Mouse (Mus musculus) ES-E14 (cell line): ENCODE measurements around the gene Tubal3. TPM values are rescaled to one million over a fixed set of nuclear protein-coding genes. Genes with fewer than 3 reads are reported as not detected.
"Not testable (repeated sequence)": the region's sequence is repeated elsewhere in the genome, so short reads cannot be mapped to it uniquely, and the experiment has no call there.

Source experiments
- DNase-seq: peaks from one replicate; pipeline ENCODE4 v3.0.0-alpha.2; 2013; ENCODE audit warnings: low read depth, low spot score
- H3K27ac ChIP-seq: 2 replicates; pipeline ENCODE4 v1.5.1; 2012; ENCODE audit warnings: low read depth, mild to moderate bottlenecking, low read length, moderate library complexity, mixed read lengths; ENCODE audit not compliant: poor library complexity, insufficient read depth, severe bottlenecking
- H3K36me3 ChIP-seq: 2 replicates; pipeline ENCODE4 v1.6.1; 2012; ENCODE audit warnings: mild to moderate bottlenecking, low read length, moderate library complexity, mixed read lengths; ENCODE audit not compliant: control insufficient read depth, poor library complexity, insufficient read depth, severe bottlenecking
- H3K4me1 ChIP-seq, 2 experiments: fragments of 150-350 bp in 1 of 2; sonication (generic) in 1 of 2; 2 replicates each; pipeline ENCODE4 v1.6.1; 2012; ENCODE audit warnings: low read length in 2 of 2, mild to moderate bottlenecking in 1 of 2, mixed read lengths in 1 of 2; ENCODE audit not compliant: control insufficient read depth in 2 of 2, insufficient read depth in 2 of 2, poor library complexity in 1 of 2
- H3K4me3 ChIP-seq, 2 experiments: fragments of 150-350 bp in 1 of 2; sonication (generic) in 1 of 2; 2 replicates each; pipeline ENCODE4 v1.5.1; 2012; ENCODE audit warnings: low read length in 2 of 2, low read depth in 1 of 2, mild to moderate bottlenecking in 1 of 2, mixed read lengths in 1 of 2; ENCODE audit not compliant: insufficient read depth in 1 of 2, poor library complexity in 1 of 2, severe bottlenecking in 1 of 2
- H3K9ac ChIP-seq: 2 replicates; pipeline ENCODE4 v1.6.1; 2012; ENCODE audit warnings: low read depth, mild to moderate bottlenecking, low read length, mixed read lengths; ENCODE audit not compliant: poor library complexity, insufficient read depth, severe bottlenecking
- H3K9me3 ChIP-seq: fragments of 150-350 bp; sonication (generic); 2 replicates; pipeline ENCODE4 v1.6.1; 2012; ENCODE audit warnings: low read depth, mild to moderate bottlenecking, low read length; ENCODE audit not compliant: control insufficient read depth, insufficient read depth
- CHD2 ChIP-seq: IDR thresholded peaks from 2 replicates; pipeline ENCODE4 v1.6.1; 2014; ENCODE audit warnings: mild to moderate bottlenecking, low read depth, low read length, inconsistent platforms
- HCFC1 ChIP-seq: IDR thresholded peaks from 2 replicates; pipeline ENCODE4 v1.6.1; 2012; ENCODE audit warnings: low read length, inconsistent platforms, borderline replicate concordance; ENCODE audit not compliant: insufficient read depth
- MAFK ChIP-seq: IDR thresholded peaks from 2 replicates; pipeline ENCODE4 v1.6.1; 2014; ENCODE audit warnings: mild to moderate bottlenecking, low read depth, low read length, inconsistent platforms; ENCODE audit not compliant: insufficient read depth
- ZC3H11A ChIP-seq: IDR thresholded peaks from 2 replicates; pipeline ENCODE4 v1.6.1; 2012; ENCODE audit warnings: low read depth, mild to moderate bottlenecking, inconsistent platforms, low read length, borderline replicate concordance
- ZNF384 ChIP-seq: IDR thresholded peaks from 2 replicates; pipeline ENCODE4 v1.6.1; 2012; ENCODE audit warnings: low read depth, low read length, inconsistent platforms
- in situ Hi-C, 2 experiments: fragments of 600-800 bp; cut with MboI; formaldehyde crosslinking; loops; one replicate each; pipeline ENCODE4 v1.15.1; 2025; ENCODE audit warnings: low sequenced_read_pairs in 2 of 2, inconsistent platforms in 1 of 2; ENCODE audit not compliant: unreplicated experiment in 2 of 2
- total RNA-seq: library from RNA; depleted of rRNA; stranded (reverse); fragments of 300-350 nt; gene quantifications from 2 replicates; pipeline ENCODE4 v1.2.3, GENCODE M21; 2012

Tubal3 gene
- total RNA-seq, 1 experiment: not detected

DNA sequence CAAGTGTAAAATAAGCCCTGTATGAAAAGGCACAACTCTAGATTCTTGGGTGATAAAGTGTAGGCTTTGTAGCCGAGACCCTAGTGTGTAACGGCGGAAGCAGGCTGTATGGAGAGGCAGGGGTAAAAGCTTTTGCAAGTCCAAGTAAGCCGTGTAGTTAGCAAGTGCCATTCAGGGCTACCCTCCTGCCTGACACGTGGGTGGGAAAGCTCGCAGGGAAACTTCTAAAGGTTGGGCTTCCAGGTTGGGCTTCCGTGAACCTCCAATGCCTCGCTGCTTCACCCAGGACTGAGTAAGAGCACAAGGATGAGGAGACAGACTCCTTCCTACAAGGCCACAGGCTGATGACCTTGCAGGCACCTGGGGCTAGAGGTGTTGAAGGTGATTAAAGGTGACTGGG lies 23.5 kb upstream of the Tubal3 start:
- Histone ChIP-seq H3K4me3 (no peak overlapping the region), H3K9me3 (no peaks in the 10 kb centered on the region), H3K9ac (no peak overlapping the region), H3K36me3 (peaks cover 4% of the 10 kb centered on the region; the same call in 1 of the 2 replicates), H3K4me1 (peaks cover 5 to 6% of the 10 kb centered on the region in 2 experiments; a peak in 2 of 4 replicates), H3K27ac (no peak overlapping the region)
- in situ Hi-C loops: loop anchor here in 1 of 2 experiments (25.0 kb wide), 1 partner anchor 232 kb away; no protein-coding TSS in a partner anchor
- no peak for DNase-seq
- no peak for TF ChIP-seq ZNF384
- no peak for TF ChIP-seq HCFC1
- no peak for TF ChIP-seq MAFK
- no peak for TF ChIP-seq ZC3H11A
- no peak for TF ChIP-seq CHD2

GRCm38 (mm10) chr13:3895397-3895980 lies 22.6 kb upstream of the Tubal3 start:
- DNase-seq: no peak
- in situ Hi-C loops: loop anchor here in 1 of 2 experiments (25.0 kb wide), 1 partner anchor 233 kb away; no protein-coding TSS in a partner anchor
- Histone ChIP-seq H3K36me3 (peaks cover 4% of the 10 kb centered on the region; the same call in 1 of the 2 replicates), H3K9ac (no peak overlapping the region), H3K4me1 (peaks cover 5 to 6% of the 10 kb centered on the region in 2 experiments; a peak in 2 of 4 replicates), H3K9me3 (no peaks in the 10 kb centered on the region), H3K4me3 (no peak overlapping the region), H3K27ac (no peak overlapping the region)
- TF ChIP-seq ZNF384 (no peak), MAFK (no peak), ZC3H11A (no peak), CHD2 (no peak), HCFC1 (no peak)

- Histone ChIP-seq H3K9ac (no peak overlapping the region), H3K36me3 (peaks cover 4% of the 10 kb centered on the region; the same call in 1 of the 2 replicates), H3K9me3 (no peaks in the 10 kb centered on the region), H3K4me1 (peaks cover 5 to 6% of the 10 kb centered on the region in 2 experiments; a peak in 2 of 4 replicates), H3K27ac (no peak overlapping the region), H3K4me3 (no peak overlapping the region)
- no peak for DNase-seq
- in situ Hi-C loops: loop anchor here in 1 of 2 experiments (25.0 kb wide), 1 partner anchor 234 kb away; no protein-coding TSS in a partner anchor
- TF ChIP-seq ZC3H11A (no peak), ZNF384 (no peak), HCFC1 (no peak), MAFK (no peak), CHD2 (no peak)
Observed at GRCm38 (mm10) chr13:3896032-3896431, 22.0 kb upstream of the Tubal3 start.

GRCm38 (mm10) chr13:3896913-3897312 lies 21.2 kb upstream of the Tubal3 start:
- no peak for TF ChIP-seq HCFC1
- TF ChIP-seq ZNF384: no peak
- TF ChIP-seq ZC3H11A: peak; percentile 75; the same call in 1 of the 2 replicates
- peak; percentile 54 for DNase-seq
- in situ Hi-C loops: loop anchor here in 1 of 2 experiments (25.0 kb wide), 1 partner anchor 235 kb away; no protein-coding TSS in a partner anchor

DNA sequence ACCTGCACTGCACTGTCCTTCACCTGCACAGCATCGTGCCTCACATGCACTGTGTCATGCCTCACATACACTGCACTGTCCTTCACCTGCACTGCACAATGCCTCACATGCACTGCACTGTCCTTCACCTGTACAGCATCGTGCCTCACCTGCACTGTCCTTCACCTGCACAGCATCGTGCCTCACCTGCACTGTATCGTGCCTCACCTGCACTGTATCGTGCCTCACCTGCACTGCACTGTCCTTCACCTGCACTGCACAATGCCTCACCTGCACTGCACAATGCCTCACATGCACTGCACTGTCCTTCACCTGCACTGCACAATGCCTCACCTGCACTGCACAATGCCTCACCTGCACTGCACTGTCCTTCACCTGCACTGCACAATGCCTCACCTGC lies 19.9 kb upstream of the Tubal3 start:
- not testable (repeated sequence) for H3K36me3 ChIP-seq, H3K4me3 ChIP-seq, H3K9ac ChIP-seq, H3K4me1 ChIP-seq, H3K27ac ChIP-seq, DNase-seq, H3K9me3 ChIP-seq
- in situ Hi-C loops: loop anchor here in 1 of 2 experiments (25.0 kb wide), 1 partner anchor 236 kb away; no protein-coding TSS in a partner anchor

More at GRCm38 (mm10) chr13:3896913-3897312, 21.2 kb upstream of the Tubal3 start:
- peaks cover 2 to 6% of the 10 kb centered on the region in 2 experiments; a peak in 1 of 4 replicates for H3K4me1 ChIP-seq
- H3K9me3 ChIP-seq: no peaks in the 10 kb centered on the region
- no peak overlapping the region for H3K4me3 ChIP-seq
- no peak overlapping the region for H3K27ac ChIP-seq
- H3K36me3 ChIP-seq: peaks cover 4% of the 10 kb centered on the region; the same call in 1 of the 2 replicates
- no peak overlapping the region for H3K9ac ChIP-seq
